24 mouse cellular contexts compared by ENCODE assay signal in the genomic region with DNA sequence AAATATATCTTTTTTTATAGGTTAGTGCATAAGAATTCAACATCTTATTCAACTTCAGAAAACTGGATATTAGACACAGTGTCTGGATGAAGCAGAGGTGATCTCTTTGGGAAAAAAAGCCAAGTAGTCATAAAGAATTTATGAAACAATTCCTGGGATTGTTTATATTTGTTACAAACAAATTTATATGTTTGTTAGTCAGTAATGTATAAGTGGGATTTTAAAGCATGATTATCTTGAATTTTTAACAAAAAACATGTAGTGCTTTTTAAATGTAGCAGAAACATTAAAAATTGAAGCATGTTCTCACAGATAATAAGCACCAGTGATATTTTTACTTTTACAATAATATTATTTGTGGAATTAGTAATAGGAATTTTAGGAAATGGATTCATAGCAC. TPM values are rescaled to one million over a fixed set of nuclear protein-coding genes. Genes with fewer than 3 reads are reported as not detected.
"Had no signal": no experiment of that assay in that cellular context is flagged by ENCODE, and none has a peak within 500 bp of the region (broad histone marks: within the 10 kb centered on the region; RNA-seq: fewer than 3 reads in every experiment).

Gene Tas2r110 (plus strand): TSS at position 301 of the 400 bp plus-strand sequence.

- H3K36me3 ChIP-seq: neural tube, embryonic 13.5 days; neural tube, embryonic 15.5 days; stomach, embryonic 15.5 days had no signal

- H3K4me2 ChIP-seq: neural tube, embryonic 13.5 days; neural tube, embryonic 15.5 days; stomach, embryonic 15.5 days had no signal

- H3K27ac ChIP-seq: neural tube, embryonic 13.5 days; neural tube, embryonic 15.5 days; stomach, embryonic 15.5 days; stomach, postnatal 0 days had no signal

- H3K4me1 ChIP-seq: neural tube, embryonic 13.5 days; neural tube, embryonic 15.5 days; stomach, embryonic 15.5 days had no signal

- H3K9me3 ChIP-seq: neural tube, embryonic 13.5 days; neural tube, embryonic 15.5 days; stomach, embryonic 15.5 days had no signal

- H3K4me3 ChIP-seq: neural tube, embryonic 13.5 days; neural tube, embryonic 15.5 days; stomach, embryonic 15.5 days had no signal

- H3K27me3 ChIP-seq: neural tube, embryonic 13.5 days; neural tube, embryonic 15.5 days; stomach, embryonic 15.5 days had no signal

- H3K9ac ChIP-seq: neural tube, embryonic 13.5 days; neural tube, embryonic 15.5 days; stomach, embryonic 15.5 days had no signal

- DNase-seq: retina, postnatal 1 day; right cerebral cortex, adult 18-20 months; right cerebral cortex, postnatal 14 days; right cerebral cortex, postnatal 25 days; right cerebral cortex, postnatal 4 days; spleen, adult 18-20 months; thymus, adult 18-20 months; thymus, adult 2 months; thymus, postnatal 14 days; thymus, postnatal 25 days; thymus, postnatal 36 days; thymus, postnatal 4 days had no signal

RNA-seq across cellular contexts. Expression of gene Tas2r110, which starts in this region (rescaled TPM):
- polyA plus RNA-seq: neural tube, embryonic 13.5 days; neural tube, embryonic 14.5 days; neural tube, embryonic 15.5 days; small intestine, adult 2 months; spleen, adult 2 months; stomach, embryonic 14.5 days; stomach, embryonic 15.5 days; stomach, embryonic 16.5 days; stomach, postnatal 0 days; testis, adult 2 months; thymus, adult 2 months; thymus, postnatal 0 days; urinary bladder, adult 2 months had no signal
